Mouse (Mus musculus): Measurements from ENCODE around the gene Cox10.

- TF ChIP-seq GATA1 (IDR thresholded peaks at IDR 0.05; ENCODE audit: low read length) (no peak), TAL1 (IDR thresholded peaks at IDR 0.05; ENCODE audit: low read length) (no peak)
Observed at GRCm38 (mm10) chr11:63922091-63922621, 157.1 kb downstream of the Cox10 start, which contains the start of gene Hs3st3b1.
